Mouse (Mus musculus) urinary bladder, postnatal 4 days (tissue): ENCODE measurements around the gene 4933411K16Rik.
A peak's percentile ranks its signal among the peaks of the same experiment; 100 is the strongest.

ENCODE experiments used
- DNase-seq, 2 experiments: peaks; one replicate each; pipeline ENCODE4 v3.0.0; 2021 to 2022; ENCODE audit warnings: low spot score in 2 of 2

4933411K16Rik gene

DNA sequence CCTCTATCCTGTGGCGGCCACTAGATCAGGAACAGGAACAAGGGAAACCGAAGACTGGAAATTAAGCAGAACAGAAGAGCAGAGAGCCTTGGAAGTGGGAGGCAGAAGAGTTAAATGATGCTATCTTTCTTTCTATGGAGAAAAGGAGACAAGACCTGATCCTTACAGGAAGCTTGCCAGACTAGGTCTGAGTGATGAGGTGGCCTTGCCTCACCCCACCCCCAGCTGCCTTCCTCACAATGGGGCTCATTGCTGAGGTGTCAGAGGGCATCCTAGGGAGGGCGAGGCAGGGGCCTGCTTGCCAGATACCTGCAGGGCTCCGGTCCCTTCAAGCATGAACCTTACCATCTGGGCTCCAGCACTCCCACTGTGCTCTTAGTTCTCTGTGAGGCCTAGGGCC lies at the start of gene 4933411K16Rik:
Gene 4933411K16Rik (plus strand): TSS at position 301 of the 400 bp plus-strand sequence.
- DNase-seq: no peak

DNA sequence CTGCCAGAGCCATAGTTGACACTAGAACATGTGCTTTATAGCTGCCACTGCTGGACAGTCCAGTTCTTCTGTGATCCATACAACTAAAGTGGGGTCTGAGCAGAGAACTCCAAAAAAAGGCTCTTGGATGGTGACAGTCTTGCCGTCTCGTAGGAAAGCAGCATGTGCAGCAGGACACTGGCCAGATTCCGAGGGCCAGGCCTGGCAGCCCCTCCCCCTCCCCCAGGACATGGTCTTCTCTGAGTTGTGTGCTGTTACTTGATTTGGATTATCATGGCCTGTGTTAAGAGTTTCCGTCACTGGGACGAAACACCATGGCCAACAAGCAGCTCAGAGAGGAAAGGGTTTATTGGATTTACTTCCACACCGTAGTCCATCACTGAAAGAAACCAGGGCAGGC lies 47.8 kb upstream of the 4933411K16Rik start:
- no peak for DNase-seq

DNA sequence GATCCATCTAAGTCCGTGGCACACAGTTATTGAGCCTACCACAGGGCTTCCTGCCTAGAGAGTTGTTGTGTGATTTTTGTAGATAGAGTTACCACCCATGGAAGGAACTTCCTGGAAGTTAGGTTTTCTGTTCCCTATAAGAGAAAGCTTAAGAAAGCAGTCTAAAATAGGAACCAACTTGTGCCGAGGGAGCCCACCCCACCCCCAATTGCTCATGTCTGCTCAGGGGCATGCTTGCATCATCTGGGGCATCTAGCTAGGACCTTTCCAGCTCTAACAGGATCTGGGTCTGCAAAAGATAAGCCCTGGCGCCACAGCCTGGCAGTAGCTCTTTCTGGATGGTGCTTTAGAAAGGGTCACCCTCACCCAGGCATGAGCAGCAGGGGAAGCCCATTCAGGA lies 46.4 kb upstream of the 4933411K16Rik start:
- DNase-seq: no peak

DNA sequence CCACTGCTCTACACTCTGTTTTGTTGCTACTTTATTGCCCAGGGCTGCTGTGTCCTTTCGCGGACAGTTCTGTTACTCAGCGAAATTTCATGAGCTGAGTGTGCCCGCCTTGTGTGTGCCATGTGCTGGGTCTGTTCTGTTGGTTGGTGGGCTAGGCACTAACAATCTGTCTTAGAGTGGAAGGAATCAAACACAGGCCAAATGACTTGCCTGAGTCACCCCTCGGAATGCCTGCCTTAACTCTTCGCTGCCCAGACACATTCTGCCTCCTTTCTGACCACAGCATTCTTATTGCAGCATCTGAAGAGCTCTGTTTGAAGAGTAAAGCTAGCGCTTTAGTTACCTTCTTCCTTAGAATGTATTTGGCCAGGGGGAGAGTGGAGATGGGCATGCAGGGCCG lies 45.5 kb upstream of the 4933411K16Rik start:
- DNase-seq: no peak

DNA sequence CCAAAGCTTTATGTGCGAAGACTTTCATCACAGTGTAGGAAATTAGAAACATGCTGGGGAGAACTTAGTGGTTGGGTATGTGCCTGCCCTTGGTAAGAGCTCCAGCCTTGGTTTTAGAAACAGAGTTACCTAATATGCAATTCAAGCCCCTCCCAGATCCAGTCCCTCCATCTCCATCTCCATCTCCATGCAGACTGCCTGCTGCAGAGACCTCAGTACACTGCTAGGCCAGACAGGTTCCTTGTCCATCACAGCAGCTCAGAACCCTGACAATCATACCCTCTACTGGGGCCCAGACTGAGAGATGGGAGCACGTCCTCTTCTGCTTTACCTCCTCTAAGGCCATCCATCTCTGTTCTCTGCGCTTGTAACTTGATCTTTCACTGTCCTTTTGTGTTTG lies 43.5 kb upstream of the 4933411K16Rik start:
- DNase-seq: no peak

DNA sequence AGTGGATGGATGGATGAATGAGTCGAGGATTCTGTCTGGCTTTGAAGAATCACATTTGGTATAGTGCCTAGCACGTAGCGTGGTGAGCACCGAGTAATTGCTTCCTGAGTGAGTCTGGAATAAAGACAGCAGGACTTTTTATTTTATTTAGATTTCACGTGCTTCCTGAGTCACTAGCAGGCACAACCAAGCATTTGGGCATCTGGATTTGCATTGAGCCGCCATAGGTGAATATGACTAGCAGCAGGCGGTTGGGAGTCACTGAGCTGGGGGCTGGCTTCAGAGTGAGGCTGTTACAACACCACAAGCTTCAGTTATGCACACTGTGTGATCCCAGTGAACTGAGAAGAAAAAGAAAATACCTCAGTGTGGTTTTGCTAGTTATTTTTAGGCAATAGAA lies 43.0 kb upstream of the 4933411K16Rik start:
- no peak for DNase-seq

DNA sequence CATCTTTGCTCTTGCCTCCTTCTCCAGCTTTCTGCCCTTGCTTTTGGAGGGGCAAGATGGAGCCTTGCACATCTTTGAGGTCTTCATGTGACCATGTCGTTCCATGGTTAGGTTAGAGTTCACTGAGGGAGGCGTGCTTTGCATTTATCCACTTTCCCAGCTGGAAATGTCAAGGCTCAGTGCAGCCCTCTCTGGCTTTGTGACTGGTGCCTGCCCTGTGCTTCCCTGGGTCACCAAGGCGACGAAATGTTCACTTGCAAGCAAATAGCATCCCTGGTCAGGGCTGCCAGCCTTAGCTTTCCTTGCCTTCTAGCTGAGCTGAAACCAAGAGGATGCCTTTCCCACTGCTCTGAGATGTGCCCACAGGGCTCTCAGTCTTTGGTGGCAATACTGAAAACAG lies 41.6 kb upstream of the 4933411K16Rik start:
- no peak for DNase-seq

DNA sequence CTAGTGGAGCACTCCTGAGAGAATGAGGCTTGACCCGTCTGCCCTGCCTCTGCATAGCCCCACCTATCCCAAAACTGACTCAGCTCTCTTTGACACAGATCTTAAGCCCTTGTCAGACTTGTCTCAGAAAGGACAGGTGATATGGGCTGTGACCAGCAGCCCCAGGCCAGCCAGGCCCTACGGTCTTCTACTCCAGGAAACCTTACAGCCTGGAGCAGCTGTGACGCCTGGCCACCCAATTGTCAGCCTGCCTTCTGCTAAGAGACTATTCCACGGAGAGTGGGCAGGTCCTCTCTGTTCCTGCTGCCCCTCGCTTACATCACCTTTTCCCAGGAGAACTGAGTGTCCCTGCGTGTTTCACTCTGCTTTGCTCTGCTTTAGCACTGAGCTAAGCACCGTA lies 40.9 kb upstream of the 4933411K16Rik start:
- DNase-seq: no peak

DNA sequence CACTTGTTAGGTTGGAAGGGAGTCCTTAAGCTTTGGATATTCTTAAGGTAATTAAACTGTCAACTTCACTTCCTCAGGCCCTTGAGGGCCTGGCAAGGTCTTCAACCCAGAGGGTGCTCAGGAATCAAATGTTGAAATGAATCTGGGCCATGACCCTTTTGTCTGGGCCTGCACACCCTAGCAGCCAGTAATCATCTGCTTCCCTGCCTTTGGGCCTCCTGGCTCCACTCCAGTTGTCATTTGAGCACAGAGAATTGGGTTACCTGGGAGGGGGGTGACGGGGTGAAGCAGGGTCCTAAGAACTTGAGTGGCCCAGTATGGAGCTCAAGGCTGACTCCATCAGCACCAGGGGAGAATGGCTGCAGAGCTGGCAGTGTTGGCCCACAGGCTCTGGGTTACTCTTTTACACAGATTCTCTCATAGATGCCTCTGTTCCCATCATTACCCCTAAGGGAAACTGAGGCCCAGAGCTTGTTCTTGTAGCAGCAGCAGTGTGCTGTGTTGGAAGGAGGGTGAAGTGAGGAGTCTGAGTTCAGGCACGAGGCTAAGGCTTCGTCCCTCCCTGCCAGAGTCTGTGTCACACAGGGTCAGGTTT lies 37.7 kb upstream of the 4933411K16Rik start:
- no peak for DNase-seq

DNA sequence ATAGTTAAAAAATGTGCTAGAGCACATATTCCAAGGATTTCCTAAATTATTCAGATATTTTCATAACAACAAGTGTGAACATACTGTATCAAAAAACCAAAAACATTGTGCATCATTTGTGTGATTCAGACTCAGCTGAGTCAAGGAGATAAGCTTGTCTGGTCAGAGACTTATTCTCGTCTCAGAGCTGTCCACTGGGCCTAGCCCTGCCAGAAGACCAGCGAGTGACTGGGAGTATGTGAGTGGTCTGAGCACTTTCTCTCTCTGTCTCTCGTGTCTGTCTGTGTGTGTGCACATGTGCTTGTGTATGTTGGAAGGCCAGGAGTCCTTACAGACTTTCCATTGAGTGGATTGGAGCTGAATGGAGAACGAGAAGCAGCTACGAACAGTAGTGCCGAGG lies 37.0 kb upstream of the 4933411K16Rik start:
- no peak for DNase-seq

DNA sequence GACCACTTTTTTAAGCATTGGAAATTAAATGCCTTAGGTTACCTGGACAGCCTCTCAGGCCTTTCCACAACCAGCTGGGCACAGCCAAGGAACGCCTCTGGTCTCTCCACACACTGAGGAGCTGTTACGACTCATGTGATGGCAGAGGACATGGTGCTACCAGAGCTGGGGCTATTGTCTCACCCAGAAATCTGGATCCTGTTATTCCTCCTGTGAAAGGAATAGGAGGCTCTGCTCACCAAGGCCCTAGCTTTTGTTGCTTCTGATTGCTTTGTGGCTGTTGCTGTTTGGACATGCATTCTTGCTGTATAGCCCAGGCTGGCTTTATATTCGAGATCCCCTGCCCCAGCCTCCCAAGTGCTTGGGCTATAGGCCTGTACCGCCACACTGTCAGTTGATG lies 35.8 kb upstream of the 4933411K16Rik start:
- no peak for DNase-seq

DNA sequence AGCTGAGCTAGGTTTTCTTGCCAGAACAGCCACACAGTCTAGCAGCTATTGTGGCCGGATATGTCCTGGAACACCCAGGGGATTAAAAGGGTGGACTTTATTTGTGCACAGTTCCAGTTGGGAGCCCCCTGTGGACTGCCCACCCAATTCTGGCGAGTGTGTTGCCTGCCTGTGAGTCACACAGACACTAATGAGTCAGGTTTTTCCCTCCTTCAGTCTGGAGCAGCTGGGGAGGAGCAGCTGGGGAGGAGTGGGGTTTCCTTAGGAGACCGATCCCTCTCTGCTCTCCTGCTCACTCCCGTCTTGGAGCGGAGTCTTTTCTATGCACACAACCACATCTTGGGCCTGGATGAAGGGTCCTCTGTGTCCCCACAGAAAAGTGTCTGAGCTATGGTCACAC lies 35.2 kb upstream of the 4933411K16Rik start:
- DNase-seq: no peak

DNA sequence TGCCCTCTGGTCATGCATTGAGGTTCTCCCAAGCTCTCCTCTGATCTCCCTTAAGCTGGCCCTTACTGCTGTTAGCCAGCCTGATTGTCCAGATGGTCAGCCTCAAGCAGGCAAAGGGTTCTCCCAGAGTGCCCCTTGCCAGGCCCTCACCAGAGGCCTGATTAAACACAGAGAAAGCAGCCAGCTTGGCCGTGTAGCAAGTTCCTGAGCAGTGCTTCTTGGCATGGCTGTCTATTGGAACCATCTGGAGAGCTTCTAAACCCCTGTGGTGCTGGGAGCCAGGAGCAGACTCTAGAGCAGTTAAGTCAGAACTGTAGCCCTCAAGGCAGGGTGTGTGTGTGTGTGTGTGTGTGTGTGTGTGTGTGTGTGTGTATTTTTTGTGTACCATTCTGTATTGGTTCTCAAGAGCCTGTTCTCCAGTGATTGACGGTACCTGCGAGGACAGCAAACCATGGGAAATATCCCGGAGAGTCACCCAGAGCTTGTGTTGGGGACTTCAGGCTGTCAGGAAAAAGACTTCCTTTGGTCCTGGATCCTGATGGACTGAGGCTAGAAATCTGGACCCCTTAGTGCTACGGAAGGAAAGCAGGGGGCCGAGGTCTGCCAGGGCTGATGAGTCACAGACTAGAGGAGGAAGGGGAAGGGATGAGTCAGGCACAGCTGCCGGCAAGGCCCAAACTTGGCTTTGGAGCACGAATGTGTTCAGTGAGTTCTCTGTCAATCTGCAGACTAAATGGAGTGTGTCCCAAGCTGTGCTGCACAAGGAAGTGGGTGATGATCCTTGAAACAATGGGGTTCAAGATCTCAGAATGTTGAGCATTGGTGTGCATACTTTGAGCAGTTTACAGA lies 34.4 kb upstream of the 4933411K16Rik start:
- DNase-seq: peak in 1 of 2 experiments; percentile 51

DNA sequence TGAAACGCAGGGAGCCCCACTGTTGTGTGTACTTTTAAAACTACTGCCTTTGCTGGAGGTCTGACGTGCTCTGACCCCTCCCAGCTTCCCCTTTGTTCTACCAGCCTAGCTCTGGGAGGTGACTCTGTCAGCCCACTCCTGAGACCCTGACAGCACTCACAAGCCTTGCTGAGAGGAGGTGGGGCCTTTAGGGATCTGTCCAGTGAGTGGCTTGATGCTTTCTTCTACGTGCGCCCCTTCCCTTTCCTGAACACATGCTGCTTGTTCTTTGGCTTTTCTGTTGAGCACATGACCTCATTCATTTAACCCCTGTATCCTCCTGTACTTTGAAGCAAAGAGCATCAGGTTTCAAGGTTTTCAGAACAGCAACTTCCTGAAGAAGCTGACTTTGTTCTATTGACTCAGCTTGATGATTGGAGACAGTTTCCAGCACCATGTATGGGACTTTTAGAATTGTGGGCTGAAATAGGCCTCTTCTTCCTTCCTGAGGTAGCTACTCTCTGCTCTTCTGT lies 33.0 kb upstream of the 4933411K16Rik start:
- no peak for DNase-seq

DNA sequence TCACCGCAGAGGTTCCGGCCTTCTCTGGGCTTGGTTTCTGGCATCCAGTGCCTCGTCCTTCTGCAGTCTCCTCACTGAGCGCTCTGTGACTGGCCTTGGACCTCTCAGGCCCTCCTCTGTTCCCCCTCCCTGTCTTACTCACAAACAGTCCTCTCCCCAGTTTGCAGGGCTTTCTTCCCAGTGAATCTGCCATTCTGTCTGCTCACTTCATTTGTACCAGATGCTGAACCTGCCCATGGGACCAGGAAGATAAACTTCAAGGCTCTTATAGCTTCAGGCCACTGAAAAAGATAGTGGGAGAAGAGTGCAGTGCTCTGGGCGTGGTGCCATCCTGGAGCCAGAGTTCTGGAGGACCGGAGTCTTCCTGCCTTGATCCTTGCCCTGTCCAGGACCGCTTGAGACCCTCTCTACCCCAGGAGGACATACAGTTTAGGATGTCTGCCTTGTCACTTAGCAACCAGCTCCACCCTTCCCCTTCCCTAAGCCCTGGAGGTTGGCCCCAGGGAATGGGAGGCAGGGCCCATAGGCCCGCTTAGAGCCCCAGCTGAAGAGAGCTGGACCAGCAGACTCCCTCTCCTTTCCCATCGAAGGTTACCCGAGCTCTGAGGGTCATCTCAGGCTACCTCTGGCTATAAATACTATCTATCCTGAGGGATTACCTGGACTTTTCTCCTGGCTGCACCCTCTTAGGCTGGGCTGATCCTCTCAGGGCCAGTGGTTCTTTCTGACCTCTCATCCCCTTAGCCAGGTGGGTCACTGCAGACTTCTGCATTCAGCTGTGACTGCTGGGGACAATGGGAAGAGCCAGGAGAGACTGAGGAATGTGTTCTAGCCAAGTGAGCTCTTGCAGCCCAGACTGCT lies 30.1 kb upstream of the 4933411K16Rik start:
- peak in 1 of 2 experiments; percentile 51 for DNase-seq

DNA sequence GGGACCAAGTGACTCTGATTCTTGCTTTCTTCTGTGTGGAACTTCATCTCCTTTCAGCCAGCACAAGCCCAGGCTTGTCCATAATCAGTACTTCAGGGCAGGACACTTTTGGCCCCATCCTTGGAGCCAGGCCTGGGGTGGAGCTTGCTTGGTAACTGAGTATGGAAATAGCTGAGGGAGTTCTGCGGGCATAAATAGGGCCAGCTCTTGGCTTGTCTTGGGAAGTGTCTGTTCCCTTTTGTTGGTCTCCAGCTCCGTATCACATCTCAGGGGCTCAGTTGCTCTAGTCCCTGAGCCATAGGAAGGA lies 29.6 kb upstream of the 4933411K16Rik start:
- peak in 1 of 2 experiments; percentile 30 for DNase-seq

DNA sequence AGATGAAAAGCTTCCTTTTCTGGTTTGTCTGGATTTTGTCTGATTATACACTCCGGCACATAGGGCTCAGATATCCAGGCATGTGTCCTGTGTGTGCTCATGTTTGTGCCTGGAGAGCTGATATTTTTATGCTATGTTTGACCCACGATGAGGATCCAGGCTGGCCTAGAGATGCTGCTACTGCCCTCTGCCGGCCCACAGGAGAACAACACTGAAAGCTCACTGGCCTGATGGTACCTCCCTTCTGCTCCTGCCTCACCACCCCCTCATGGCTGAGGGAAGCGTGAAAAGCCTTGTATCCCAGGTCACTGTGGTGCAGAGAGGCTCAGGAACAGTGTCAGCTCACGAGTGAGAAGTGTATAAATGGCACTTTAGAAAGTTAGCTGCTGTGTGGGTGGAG lies 25.9 kb upstream of the 4933411K16Rik start:
- DNase-seq: peak; percentile 69 to 82

DNA sequence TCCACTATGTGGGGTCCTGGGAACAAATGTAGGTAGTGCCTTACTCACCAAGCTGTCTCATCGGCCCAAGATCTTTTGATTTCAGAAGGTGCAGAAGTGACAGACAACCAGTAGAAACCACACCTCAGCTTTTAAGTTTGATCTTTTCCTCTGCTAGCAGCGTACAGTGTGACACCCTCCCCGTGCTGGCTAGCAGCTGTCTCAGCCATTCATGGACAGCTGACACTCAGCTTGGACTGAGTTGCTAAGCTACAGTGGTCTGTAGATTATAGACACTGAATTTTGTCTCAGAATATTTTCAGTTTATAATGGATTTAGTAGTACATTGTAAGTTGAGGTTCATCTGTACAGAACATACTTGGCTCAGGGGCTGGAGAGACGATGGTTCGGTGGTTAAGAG lies 20.9 kb upstream of the 4933411K16Rik start:
- no peak for DNase-seq

DNA sequence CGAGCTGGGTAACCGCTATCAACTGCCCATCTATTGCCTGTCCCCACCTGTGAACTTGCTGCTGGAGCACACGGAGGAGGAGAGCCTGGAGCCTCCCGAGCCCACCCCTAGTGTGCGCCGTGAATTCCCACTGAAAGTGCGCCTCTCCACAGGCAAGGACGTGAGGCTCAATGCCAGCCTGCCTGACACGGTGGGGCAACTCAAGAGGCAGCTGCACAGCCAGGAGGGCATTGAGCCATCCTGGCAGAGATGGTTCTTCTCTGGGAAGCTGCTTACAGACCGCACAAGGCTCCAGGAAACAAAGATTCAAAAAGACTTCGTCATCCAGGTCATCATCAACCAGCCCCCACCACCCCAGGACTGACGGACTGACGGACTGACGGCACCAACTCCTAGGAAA lies 18.4 kb upstream of the 4933411K16Rik start:
- no peak for DNase-seq

DNA sequence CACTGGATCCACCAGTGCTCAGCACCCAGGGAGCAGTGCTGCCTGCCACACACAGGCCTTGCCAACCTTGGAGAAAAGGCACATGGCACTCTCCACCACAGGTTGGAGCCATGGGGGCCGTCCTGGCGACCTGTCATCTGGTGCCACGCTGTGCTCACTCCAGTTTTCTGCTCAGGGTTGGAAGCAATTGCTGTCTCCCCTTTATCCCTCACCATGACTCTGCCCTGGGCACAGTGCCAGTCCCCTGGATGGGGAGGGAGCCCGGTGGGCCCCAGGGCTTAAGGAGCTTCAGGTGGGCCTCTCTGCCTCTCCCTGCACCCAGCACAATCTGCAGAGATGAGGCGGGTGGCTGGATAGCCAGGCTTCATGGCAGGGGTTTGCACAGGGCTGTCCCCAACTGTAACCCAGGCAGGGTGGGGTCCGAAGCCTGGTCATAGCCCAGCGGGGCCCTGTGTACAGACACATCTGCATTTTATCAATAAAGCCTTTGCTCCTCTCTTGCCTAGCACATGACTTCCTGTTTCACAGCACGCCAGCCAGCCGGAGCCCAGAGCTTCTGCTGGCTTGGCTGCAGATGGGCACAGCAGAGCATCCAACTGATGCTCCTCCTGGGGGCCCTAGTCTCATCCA lies 17.8 kb upstream of the 4933411K16Rik start:
- DNase-seq: no peak

DNA sequence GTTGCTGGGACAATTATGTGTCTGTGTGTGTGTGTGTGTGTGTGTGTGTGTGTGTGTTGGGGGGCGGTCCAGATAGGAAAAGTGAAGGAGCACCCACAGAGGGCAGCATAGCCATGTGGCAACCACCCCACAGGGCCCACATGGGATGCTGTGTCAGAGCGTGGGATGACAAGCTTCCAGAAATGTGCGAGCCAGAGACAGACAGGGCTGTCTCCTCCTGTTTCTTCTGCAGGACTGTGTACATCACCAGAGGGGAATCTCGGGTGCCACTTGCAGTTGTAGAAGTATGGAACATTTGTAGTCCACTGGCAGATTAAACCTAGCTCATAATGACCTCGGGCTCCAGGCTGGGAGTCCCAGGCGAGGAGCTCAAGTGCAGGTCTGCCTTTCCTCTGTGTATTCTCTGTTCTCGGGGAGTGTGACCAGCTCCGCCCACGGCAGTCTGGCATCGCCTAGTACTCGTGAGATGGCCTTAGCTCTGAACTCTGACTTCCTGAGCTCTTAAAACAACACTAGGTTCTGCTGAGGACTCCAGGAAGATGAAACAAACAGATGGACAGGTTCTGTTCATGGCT lies 17.1 kb upstream of the 4933411K16Rik start:
- no peak for DNase-seq
